Mouse (Mus musculus): Measurements from ENCODE around the gene Traf1.

Traf1 gene

GRCm38 (mm10) chr2:34902731-34903130, 58.8 kb downstream of the Traf1 start:
- DNase-seq (ENCODE audit: low read depth, low spot score) = no peak

- no peak for DNase-seq (ENCODE audit: low read depth, low spot score)
Measured at GRCm38 (mm10) chr2:34901726-34902125, 59.8 kb downstream of the Traf1 start.

- DNase-seq (ENCODE audit: low read depth, low spot score) = no peak
Measured at GRCm38 (mm10) chr2:34900412-34900811, 61.2 kb downstream of the Traf1 start.

- no peak for DNase-seq (ENCODE audit: low read depth, low spot score)
Measured at GRCm38 (mm10) chr2:34899682-34900081, 61.9 kb downstream of the Traf1 start.

DNA sequence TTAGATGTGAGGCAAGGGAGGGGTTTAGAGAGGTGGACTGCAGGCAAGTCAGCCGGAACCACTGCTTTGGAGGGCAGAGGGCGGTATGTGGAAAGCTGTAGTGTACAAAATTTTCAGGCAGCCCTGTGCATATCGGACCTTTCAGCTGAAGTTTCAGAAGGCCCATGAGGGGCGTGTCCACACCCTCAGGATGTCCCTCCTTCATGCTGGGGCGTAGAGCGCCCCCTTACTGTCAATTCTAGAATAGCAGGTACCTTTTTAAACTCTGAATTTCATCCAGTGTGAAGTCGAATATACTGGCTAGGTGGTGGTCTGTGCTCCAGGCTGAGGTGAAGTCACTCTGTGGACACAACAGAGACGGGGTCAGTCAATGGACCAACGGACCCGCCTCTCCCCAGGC, 63.8 kb downstream of the Traf1 start:
- peak; percentile 59 for DNase-seq (ENCODE audit: low read depth, low spot score)

DNA sequence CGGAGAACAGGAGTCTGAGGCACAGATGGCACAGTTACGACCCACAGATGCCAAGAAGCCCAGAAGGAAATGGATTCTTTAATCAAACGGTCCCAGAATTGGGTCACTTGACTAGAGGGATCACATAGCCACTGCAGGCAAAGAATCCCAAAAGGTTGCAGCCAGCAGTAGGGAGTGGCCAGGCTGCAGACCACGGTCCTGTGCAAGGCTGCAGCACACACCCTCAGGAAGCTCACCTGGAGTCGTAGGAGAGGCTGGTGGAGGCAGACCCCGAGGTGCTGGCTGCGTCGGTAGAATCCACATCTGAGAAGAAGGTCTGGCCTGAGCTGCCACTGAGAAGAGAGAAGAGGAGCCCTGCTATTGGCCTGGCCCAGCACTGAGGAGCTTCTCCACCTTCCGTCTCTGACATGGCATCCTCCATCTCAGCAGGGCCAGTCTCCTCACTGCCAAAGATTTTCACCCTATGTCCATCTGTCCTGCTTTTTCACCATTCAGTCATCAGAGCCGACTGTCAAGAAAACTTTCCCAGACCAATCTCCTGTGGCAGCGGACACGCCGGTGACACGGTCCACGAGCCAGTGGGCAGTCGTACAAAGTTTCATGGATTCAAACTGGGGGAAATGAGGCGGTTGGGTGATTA, 64.6 kb downstream of the Traf1 start:
- DNase-seq (ENCODE audit: low read depth, low spot score) = no peak

DNA sequence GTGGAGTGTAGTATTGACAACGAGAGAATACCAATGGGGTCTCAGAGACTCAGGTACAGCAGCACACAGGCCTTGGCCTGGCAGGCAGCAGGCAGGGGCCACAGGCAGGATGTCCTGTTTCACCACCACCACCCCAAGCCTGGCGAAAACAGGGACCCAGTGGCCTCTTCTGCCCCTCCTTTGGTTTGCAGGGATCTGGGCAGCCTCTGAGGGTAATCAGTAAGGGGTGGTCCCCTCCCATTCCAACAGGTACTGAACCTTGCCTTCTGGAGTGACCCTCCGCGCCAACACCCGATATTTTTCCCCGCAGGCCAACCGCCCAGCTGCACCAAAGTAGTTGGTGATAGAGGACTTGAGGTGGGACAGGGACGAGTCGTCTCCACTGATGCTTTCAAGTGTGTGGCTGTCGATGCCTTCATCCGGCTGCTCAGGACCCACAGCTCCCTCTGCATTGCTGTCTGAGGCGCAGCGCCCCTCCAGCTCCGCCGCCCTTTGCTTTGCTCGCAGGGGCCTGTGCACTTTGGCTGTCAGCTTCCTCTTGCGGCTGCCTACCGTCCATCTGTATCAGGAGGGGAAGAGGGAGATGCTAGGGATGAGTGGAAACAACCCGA, 66.0 kb downstream of the Traf1 start:
- no peak for DNase-seq (ENCODE audit: low read depth, low spot score)

DNA sequence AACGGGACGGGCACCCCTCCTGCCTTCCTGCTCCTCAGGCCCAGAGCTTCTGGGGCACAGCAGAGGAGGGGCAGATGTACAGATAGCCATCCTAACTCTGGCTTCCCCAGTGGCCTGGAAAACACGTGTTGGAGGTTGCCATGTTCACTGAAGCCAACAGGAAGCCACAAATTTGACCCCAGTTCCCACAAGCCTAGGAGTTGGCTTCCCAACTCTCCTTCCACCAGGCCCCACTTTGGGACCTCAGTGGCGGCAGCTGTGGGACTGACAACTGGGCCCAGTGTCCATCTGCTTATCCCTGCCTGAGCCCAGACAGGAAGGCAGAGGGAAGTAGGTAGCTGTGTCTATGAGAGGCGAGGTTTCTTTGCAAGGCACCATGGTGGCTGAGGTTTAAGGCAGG, 67.6 kb downstream of the Traf1 start:
- no peak for DNase-seq (ENCODE audit: low read depth, low spot score)
